Mouse (Mus musculus): ENCODE measurements around the gene Ptprk. TPM values are rescaled to one million over a fixed set of nuclear protein-coding genes. Genes with fewer than 3 reads are reported as not detected.

The Ptprk gene
- polyA plus RNA-seq, 1 experiment, result 1.3 TPM

DNA sequence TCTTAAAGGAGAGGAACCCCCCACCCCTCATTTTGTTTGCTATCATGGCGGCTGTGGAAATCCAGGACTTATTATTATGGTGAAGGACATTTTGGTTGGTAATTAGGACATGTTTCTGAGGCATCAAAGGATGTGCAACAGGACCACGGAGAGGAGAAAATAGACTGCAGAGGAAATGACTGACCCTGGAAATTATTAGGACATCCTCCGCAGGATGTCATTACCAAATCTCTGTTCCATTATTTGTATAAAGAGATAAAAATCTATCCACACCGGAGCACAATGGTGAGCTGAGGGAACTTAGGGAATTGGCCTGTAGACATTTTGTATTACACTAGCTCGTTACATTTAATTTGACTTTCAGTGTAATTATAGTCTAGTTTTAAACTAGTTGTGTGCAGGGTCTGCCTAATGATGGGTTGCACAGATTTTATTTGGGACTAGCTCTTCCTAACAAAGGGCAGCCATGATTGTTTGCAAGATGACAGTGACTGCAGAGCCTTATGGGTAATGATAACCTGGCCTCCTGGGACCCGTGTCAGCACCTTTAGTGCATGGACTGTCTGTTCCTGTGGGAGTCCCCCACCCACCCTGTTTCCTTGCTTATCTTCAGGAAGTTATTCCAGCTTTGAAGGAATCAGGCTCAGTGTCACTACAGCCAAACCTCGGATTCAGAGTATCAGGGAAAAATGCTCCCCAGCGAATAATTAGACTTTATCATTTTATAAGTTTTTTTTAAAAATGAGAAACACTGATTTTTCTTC is 38.4 kb downstream of the Ptprk start:
- H3K4me3 ChIP-seq (ENCODE audit: control insufficient read depth, low read depth, low read length), result no peak overlapping the region
- H3K27ac ChIP-seq (ENCODE audit: control insufficient read depth, insufficient read depth, low read depth, low read length), result no peak overlapping the region
- no peak for TF ChIP-seq POLR2A (IDR thresholded peaks at IDR 0.05; ENCODE audit: control insufficient read depth, low read depth, low read length)
- no peak for TF ChIP-seq CTCF (IDR thresholded peaks at IDR 0.05; ENCODE audit: control insufficient read depth, insufficient read depth, insufficient replicate concordance, low read depth, low read length)
- H3K36me3 ChIP-seq (ENCODE audit: control insufficient read depth, insufficient read depth, low read length), result no peaks in the 10 kb centered on the region
- H3K4me1 ChIP-seq (ENCODE audit: control insufficient read depth, insufficient read depth, low read length), result no peaks in the 10 kb centered on the region
- H3K27me3 ChIP-seq (ENCODE audit: control insufficient read depth, insufficient read depth, low read length), result no peaks in the 10 kb centered on the region

DNA sequence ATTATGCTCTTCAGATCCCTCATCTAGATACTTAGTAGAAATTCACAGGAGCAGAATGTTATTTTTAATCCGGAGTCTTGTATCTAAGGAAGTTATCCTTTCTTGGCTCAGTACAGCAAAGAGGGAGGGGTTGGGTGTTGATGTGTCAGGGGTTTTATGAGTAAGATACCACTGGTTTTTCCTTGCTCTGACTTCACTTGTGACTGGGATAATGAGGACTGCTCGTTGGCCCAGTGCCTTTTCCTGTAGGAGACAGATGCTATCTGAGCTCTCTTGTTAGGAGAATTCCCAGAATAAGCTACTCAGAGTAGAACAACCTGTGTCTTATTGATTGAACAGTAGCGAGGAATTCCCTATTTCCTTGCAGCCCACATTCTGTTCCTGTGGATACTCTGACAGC is 39.3 kb downstream of the Ptprk start:
- TF ChIP-seq POLR2A (IDR thresholded peaks at IDR 0.05; ENCODE audit: control insufficient read depth, low read depth, low read length), result no peak
- TF ChIP-seq CTCF (IDR thresholded peaks at IDR 0.05; ENCODE audit: control insufficient read depth, insufficient read depth, insufficient replicate concordance, low read depth, low read length), result no peak
- Histone ChIP-seq H3K36me3 (ENCODE audit: control insufficient read depth, insufficient read depth, low read length) (no peaks in the 10 kb centered on the region), H3K27me3 (ENCODE audit: control insufficient read depth, insufficient read depth, low read length) (no peaks in the 10 kb centered on the region), H3K27ac (ENCODE audit: control insufficient read depth, insufficient read depth, low read depth, low read length) (no peak overlapping the region), H3K4me1 (ENCODE audit: control insufficient read depth, insufficient read depth, low read length) (no peaks in the 10 kb centered on the region), H3K4me3 (ENCODE audit: control insufficient read depth, low read depth, low read length) (no peak overlapping the region)

DNA sequence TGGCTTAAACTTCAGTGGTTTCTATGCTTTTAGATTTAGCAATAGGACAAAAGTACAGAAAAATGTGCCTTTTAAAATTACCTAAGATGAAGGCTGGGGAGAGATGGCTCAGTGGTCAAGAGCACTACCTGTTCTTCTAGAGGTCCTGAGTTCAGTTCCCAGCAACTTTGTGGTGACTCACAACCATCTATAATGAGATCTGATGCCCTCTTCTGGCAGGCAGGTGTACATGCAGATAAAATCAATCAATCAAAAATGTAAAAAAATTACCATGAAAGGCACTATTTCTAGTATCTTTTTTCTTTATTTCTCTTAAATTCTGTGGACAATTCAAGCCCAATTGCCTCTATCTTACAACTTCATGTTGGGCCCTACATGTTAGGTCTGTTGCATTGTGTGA is 42.4 kb downstream of the Ptprk start:
- H3K36me3 ChIP-seq (ENCODE audit: control insufficient read depth, insufficient read depth, low read length), result no peaks in the 10 kb centered on the region
- H3K4me3 ChIP-seq (ENCODE audit: control insufficient read depth, low read depth, low read length), result no peak overlapping the region
- H3K4me1 ChIP-seq (ENCODE audit: control insufficient read depth, insufficient read depth, low read length), result no peaks in the 10 kb centered on the region
- TF ChIP-seq POLR2A (IDR thresholded peaks at IDR 0.05; ENCODE audit: control insufficient read depth, low read depth, low read length), result no peak
- no peak overlapping the region for H3K27ac ChIP-seq (ENCODE audit: control insufficient read depth, insufficient read depth, low read depth, low read length)
- no peaks in the 10 kb centered on the region for H3K27me3 ChIP-seq (ENCODE audit: control insufficient read depth, insufficient read depth, low read length)

DNA sequence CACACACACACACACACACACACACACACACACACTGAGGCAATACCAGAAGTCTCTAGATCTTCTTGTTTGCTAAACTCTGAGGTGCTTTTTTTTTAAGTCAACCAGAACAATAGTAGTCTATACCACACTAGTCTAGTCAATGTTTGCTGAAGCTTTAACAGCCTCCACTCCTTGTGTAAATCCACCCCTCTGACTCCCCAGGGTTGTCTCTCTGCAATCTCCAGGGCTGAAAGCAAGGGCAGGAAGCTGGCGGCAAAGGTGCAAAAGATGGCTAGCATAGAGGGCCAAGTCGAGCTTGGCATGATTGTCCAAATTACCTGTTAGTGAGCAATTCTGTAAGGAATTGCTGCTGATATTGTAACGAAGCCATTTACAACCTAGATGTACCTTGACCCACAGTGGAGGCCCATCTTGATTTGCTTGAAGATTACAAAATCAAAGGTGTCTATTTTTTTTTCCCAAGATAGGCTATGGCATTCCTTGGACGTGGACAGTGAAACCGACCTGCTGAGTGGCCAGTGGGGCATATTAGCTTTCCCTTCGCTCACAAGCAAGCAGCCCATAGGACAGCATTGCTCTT is 44.3 kb downstream of the Ptprk start:
- no peak for TF ChIP-seq POLR2A (IDR thresholded peaks at IDR 0.05; ENCODE audit: control insufficient read depth, low read depth, low read length)
- no peak for TF ChIP-seq CTCF (IDR thresholded peaks at IDR 0.05; ENCODE audit: control insufficient read depth, insufficient read depth, insufficient replicate concordance, low read depth, low read length)
- Histone ChIP-seq H3K4me1 (ENCODE audit: control insufficient read depth, insufficient read depth, low read length) (no peaks in the 10 kb centered on the region), H3K27ac (ENCODE audit: control insufficient read depth, insufficient read depth, low read depth, low read length) (no peak overlapping the region), H3K27me3 (ENCODE audit: control insufficient read depth, insufficient read depth, low read length) (no peaks in the 10 kb centered on the region), H3K4me3 (ENCODE audit: control insufficient read depth, low read depth, low read length) (no peak overlapping the region), H3K36me3 (ENCODE audit: control insufficient read depth, insufficient read depth, low read length) (no peaks in the 10 kb centered on the region)

DNA sequence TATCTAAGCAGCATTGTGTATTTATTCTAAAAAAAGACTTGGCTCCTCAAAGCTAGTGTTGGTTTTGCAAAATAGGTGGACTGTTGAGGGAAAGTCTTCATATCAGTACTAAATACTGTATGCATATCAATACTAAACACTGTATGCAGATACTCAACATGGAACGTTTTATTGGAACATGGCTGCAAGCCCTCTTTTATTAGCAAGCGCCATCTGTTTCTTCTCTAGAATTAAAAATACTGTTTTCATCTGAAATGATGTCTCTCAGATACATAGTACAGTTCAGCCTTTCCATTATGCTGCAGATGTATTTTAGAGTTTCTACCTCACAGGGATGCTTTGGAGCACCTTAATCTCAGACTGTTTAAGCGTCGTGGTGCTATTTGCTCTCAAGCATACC is 49.3 kb downstream of the Ptprk start:
- Histone ChIP-seq H3K36me3 (ENCODE audit: control insufficient read depth, insufficient read depth, low read length) (no peaks in the 10 kb centered on the region), H3K27ac (ENCODE audit: control insufficient read depth, insufficient read depth, low read depth, low read length) (no peak overlapping the region), H3K4me1 (ENCODE audit: control insufficient read depth, insufficient read depth, low read length) (no peaks in the 10 kb centered on the region), H3K27me3 (ENCODE audit: control insufficient read depth, insufficient read depth, low read length) (no peaks in the 10 kb centered on the region), H3K4me3 (ENCODE audit: control insufficient read depth, low read depth, low read length) (no peak overlapping the region)
- TF ChIP-seq POLR2A (IDR thresholded peaks at IDR 0.05; ENCODE audit: control insufficient read depth, low read depth, low read length) (no peak), CTCF (IDR thresholded peaks at IDR 0.05; ENCODE audit: control insufficient read depth, insufficient read depth, insufficient replicate concordance, low read depth, low read length) (no peak)

DNA sequence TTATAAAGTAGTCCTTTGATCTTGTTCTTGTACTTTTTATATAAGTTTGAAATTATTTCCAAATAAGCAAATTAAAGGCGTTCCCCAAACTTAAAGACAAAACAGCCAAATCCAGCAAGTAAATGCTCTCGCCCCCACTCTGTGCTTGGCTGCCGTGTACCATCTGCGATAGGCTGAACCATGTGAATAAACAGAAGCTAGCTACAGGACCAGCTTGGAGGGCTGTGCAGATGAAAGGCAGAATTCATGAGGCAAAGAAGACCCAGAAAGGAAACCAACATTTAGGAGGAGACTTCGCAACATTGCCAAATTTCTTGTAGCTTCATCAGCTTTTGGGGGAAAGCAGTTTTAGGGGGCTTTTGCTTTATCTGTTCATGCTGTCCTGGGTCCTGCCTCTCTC is 53.4 kb downstream of the Ptprk start:
- Histone ChIP-seq H3K27ac (ENCODE audit: control insufficient read depth, insufficient read depth, low read depth, low read length) (no peak overlapping the region), H3K36me3 (ENCODE audit: control insufficient read depth, insufficient read depth, low read length) (no peaks in the 10 kb centered on the region), H3K27me3 (ENCODE audit: control insufficient read depth, insufficient read depth, low read length) (no peaks in the 10 kb centered on the region), H3K4me1 (ENCODE audit: control insufficient read depth, insufficient read depth, low read length) (no peaks in the 10 kb centered on the region), H3K4me3 (ENCODE audit: control insufficient read depth, low read depth, low read length) (no peak overlapping the region)
- TF ChIP-seq POLR2A (IDR thresholded peaks at IDR 0.05; ENCODE audit: control insufficient read depth, low read depth, low read length), result no peak
- TF ChIP-seq CTCF (IDR thresholded peaks at IDR 0.05; ENCODE audit: control insufficient read depth, insufficient read depth, insufficient replicate concordance, low read depth, low read length), result no peak

DNA sequence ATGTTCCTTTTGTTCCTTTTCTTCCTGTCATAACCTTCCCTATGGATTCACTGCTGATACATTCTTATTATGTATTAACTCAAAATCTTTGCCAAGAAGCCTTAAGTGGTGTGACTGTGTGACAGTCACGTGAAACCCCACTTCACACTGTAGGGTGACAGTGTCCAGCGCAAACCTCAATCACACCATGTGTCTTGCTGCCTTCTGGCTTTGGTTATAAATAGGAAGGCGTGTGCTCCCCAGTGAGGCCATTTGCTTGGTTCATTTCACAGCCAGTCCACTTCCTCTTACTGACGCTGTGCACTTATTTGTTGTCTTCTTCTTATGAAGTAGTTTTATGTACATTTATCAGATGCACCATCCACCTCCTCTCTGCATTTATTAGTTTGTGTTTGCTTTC is 53.8 kb downstream of the Ptprk start:
- no peak overlapping the region for H3K27ac ChIP-seq (ENCODE audit: control insufficient read depth, insufficient read depth, low read depth, low read length)
- TF ChIP-seq POLR2A (IDR thresholded peaks at IDR 0.05; ENCODE audit: control insufficient read depth, low read depth, low read length) (no peak), CTCF (IDR thresholded peaks at IDR 0.05; ENCODE audit: control insufficient read depth, insufficient read depth, insufficient replicate concordance, low read depth, low read length) (no peak)
- no peaks in the 10 kb centered on the region for H3K36me3 ChIP-seq (ENCODE audit: control insufficient read depth, insufficient read depth, low read length)
- H3K4me3 ChIP-seq (ENCODE audit: control insufficient read depth, low read depth, low read length), result no peak overlapping the region
- no peaks in the 10 kb centered on the region for H3K27me3 ChIP-seq (ENCODE audit: control insufficient read depth, insufficient read depth, low read length)
- H3K4me1 ChIP-seq (ENCODE audit: control insufficient read depth, insufficient read depth, low read length), result no peaks in the 10 kb centered on the region
